Mouse (Mus musculus): ENCODE data around the gene Evpl. TPM values are rescaled to one million over a fixed set of nuclear protein-coding genes. Genes with fewer than 3 reads are reported as not detected.

Gene Evpl
- polyA plus RNA-seq, 1 experiment = 0.07 TPM

DNA sequence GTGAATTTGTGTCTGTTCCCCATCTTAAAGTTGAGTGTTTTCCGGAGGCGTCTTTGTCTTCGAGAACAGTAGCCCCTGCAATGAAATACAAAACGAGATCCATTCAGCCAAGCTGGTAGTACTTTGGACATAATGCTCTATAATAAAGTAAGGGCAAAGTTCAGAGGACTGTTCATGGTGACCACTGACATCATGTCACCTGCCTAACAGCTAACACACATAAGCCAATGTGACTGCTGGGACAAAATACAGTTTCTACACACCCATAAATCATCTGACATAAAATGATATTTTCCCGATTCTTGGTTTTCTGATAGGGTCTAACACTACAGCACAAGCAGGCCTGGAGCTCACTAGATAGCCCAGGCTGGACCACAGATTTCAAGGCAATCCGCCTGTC lies 30.4 kb upstream of the Evpl start:
- 97% methylated on average over 6 of the region's 6 CpGs for whole genome bisulfite sequencing
- TF ChIP-seq POLR2A (IDR thresholded peaks at IDR 0.05; ENCODE audit: low read depth, low read length) (no peak), CTCF (IDR thresholded peaks at IDR 0.05; ENCODE audit: extremely low read depth, insufficient read depth, insufficient read length, insufficient replicate concordance) (no peak)
- Histone ChIP-seq H3K27ac (ENCODE audit: insufficient read depth, low read length) (no peak overlapping the region), H3K27me3 (ENCODE audit: control insufficient read depth, insufficient read depth, low read length) (no peaks in the 10 kb centered on the region), H3K4me3 (ENCODE audit: extremely low read depth, insufficient read depth, insufficient read length) (no peak overlapping the region), H3K4me1 (ENCODE audit: control insufficient read depth, insufficient read depth, insufficient read length) (peaks cover 3% of the 10 kb centered on the region; the same call in 1 of the 2 replicates), H3K36me3 (ENCODE audit: control insufficient read depth, insufficient read depth, low read length) (peaks cover 36% of the 10 kb centered on the region)
- no peak for DNase-seq (ENCODE audit: low read depth in 1 of 2, low spot score in 2 of 2)

GRCm38 (mm10) chr11:116267637-116268036 lies 29.8 kb upstream of the Evpl start:
- Histone ChIP-seq H3K27me3 (ENCODE audit: control insufficient read depth, insufficient read depth, low read length) (no peaks in the 10 kb centered on the region), H3K4me1 (ENCODE audit: control insufficient read depth, insufficient read depth, insufficient read length) (no peaks in the 10 kb centered on the region; the same call in 1 of the 2 replicates), H3K4me3 (ENCODE audit: extremely low read depth, insufficient read depth, insufficient read length) (no peak overlapping the region), H3K27ac (ENCODE audit: insufficient read depth, low read length) (no peak overlapping the region), H3K36me3 (ENCODE audit: control insufficient read depth, insufficient read depth, low read length) (peaks cover 42% of the 10 kb centered on the region)
- no peak for DNase-seq (ENCODE audit: low read depth in 1 of 2, low spot score in 2 of 2)
- 90% methylated on average over 8 of the region's 8 CpGs for WGBS
- TF ChIP-seq CTCF (IDR thresholded peaks at IDR 0.05; ENCODE audit: extremely low read depth, insufficient read depth, insufficient read length, insufficient replicate concordance) (no peak), POLR2A (IDR thresholded peaks at IDR 0.05; ENCODE audit: low read depth, low read length) (no peak)

- no peak for DNase-seq (ENCODE audit: low read depth in 1 of 2, low spot score in 2 of 2)
- WGBS = 56% methylated on average over 4 of the region's 4 CpGs
- Histone ChIP-seq H3K27ac (ENCODE audit: insufficient read depth, low read length) (no peak overlapping the region), H3K27me3 (ENCODE audit: control insufficient read depth, insufficient read depth, low read length) (no peaks in the 10 kb centered on the region), H3K36me3 (ENCODE audit: control insufficient read depth, insufficient read depth, low read length) (peaks cover 48% of the 10 kb centered on the region), H3K4me1 (ENCODE audit: control insufficient read depth, insufficient read depth, insufficient read length) (no peaks in the 10 kb centered on the region; the same call in 1 of the 2 replicates), H3K4me3 (ENCODE audit: extremely low read depth, insufficient read depth, insufficient read length) (no peak overlapping the region)
- TF ChIP-seq CTCF (IDR thresholded peaks at IDR 0.05; ENCODE audit: extremely low read depth, insufficient read depth, insufficient read length, insufficient replicate concordance) (no peak), POLR2A (IDR thresholded peaks at IDR 0.05; ENCODE audit: low read depth, low read length) (no peak)
Measured at GRCm38 (mm10) chr11:116265850-116266249, 28.0 kb upstream of the Evpl start.

GRCm38 (mm10) chr11:116265352-116265751 lies 27.5 kb upstream of the Evpl start:
- Histone ChIP-seq H3K27me3 (ENCODE audit: control insufficient read depth, insufficient read depth, low read length) (no peaks in the 10 kb centered on the region), H3K27ac (ENCODE audit: insufficient read depth, low read length) (no peak overlapping the region), H3K4me3 (ENCODE audit: extremely low read depth, insufficient read depth, insufficient read length) (no peak overlapping the region), H3K4me1 (ENCODE audit: control insufficient read depth, insufficient read depth, insufficient read length) (no peaks in the 10 kb centered on the region; the same call in 1 of the 2 replicates), H3K36me3 (ENCODE audit: control insufficient read depth, insufficient read depth, low read length) (peaks cover 53% of the 10 kb centered on the region)
- WGBS = 18% methylated on average over 11 of the region's 11 CpGs
- TF ChIP-seq CTCF (IDR thresholded peaks at IDR 0.05; ENCODE audit: extremely low read depth, insufficient read depth, insufficient read length, insufficient replicate concordance) = no peak
- TF ChIP-seq POLR2A (IDR thresholded peaks at IDR 0.05; ENCODE audit: low read depth, low read length) = no peak
- DNase-seq (ENCODE audit: low read depth in 1 of 2, low spot score in 2 of 2) = no peak

DNA sequence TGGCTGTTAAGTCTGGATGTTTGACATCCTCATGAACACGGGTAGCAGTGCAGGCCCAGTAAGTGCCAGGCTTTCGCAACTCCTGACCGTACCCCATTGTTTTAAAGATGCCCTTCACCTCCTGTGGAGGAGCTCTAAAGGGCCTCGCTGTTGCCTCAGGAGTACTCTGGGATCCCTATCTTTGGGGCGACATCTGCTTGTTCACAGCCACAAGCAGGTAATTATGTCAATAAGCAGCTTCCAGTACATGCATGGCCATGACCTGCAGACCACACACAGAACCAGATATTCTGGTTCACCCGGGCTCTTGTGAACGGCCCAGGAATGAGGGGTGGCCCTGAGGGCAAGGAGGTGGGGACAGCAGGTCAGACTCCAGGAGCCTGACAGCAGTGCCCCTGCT lies 22.4 kb upstream of the Evpl start:
- Histone ChIP-seq H3K27me3 (ENCODE audit: control insufficient read depth, insufficient read depth, low read length) (no peaks in the 10 kb centered on the region), H3K4me1 (ENCODE audit: control insufficient read depth, insufficient read depth, insufficient read length) (no peaks in the 10 kb centered on the region), H3K4me3 (ENCODE audit: extremely low read depth, insufficient read depth, insufficient read length) (no peak overlapping the region), H3K36me3 (ENCODE audit: control insufficient read depth, insufficient read depth, low read length) (peaks cover 45% of the 10 kb centered on the region), H3K27ac (ENCODE audit: insufficient read depth, low read length) (no peak overlapping the region)
- DNase-seq (ENCODE audit: low read depth in 1 of 2, low spot score in 2 of 2) = no peak
- WGBS = 80% methylated on average over 7 of the region's 7 CpGs
- TF ChIP-seq POLR2A (IDR thresholded peaks at IDR 0.05; ENCODE audit: low read depth, low read length) (no peak), CTCF (IDR thresholded peaks at IDR 0.05; ENCODE audit: extremely low read depth, insufficient read depth, insufficient read length, insufficient replicate concordance) (no peak)

DNA sequence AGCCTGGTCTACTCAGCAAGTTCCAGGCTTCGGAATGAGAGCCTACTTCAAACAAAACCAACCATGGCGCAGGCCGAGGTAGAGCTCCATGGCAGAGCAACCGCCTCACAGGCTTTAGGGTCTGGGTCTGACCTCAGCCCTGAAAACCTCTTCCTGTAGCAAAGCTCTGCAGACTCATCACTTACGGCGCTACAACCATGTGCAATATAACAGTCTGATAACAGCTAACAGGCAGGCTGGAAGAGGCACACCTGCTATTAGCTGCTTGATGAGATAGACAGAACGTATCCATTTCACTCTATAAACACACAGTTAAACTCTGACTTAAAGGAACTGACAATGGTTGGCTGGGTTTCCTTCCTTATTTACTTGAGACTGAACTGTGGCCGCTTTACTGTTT lies 21.6 kb upstream of the Evpl start:
- Histone ChIP-seq H3K27me3 (ENCODE audit: control insufficient read depth, insufficient read depth, low read length) (no peaks in the 10 kb centered on the region), H3K4me1 (ENCODE audit: control insufficient read depth, insufficient read depth, insufficient read length) (no peaks in the 10 kb centered on the region), H3K27ac (ENCODE audit: insufficient read depth, low read length) (no peak overlapping the region), H3K4me3 (ENCODE audit: extremely low read depth, insufficient read depth, insufficient read length) (no peak overlapping the region), H3K36me3 (ENCODE audit: control insufficient read depth, insufficient read depth, low read length) (peaks cover 43% of the 10 kb centered on the region)
- DNase-seq (ENCODE audit: low read depth in 1 of 2, low spot score in 2 of 2) = no peak
- no peak for TF ChIP-seq POLR2A (IDR thresholded peaks at IDR 0.05; ENCODE audit: low read depth, low read length)
- no peak for TF ChIP-seq CTCF (IDR thresholded peaks at IDR 0.05; ENCODE audit: extremely low read depth, insufficient read depth, insufficient read length, insufficient replicate concordance)
- 34% methylated on average over 8 of the region's 8 CpGs for WGBS

GRCm38 (mm10) chr11:116255982-116256675 lies 18.3 kb upstream of the Evpl start:
- no peak for DNase-seq (ENCODE audit: low read depth in 1 of 2, low spot score in 2 of 2)
- TF ChIP-seq POLR2A (IDR thresholded peaks at IDR 0.05; ENCODE audit: low read depth, low read length) = no peak
- TF ChIP-seq CTCF (IDR thresholded peaks at IDR 0.05; ENCODE audit: extremely low read depth, insufficient read depth, insufficient read length, insufficient replicate concordance) = no peak
- Histone ChIP-seq H3K36me3 (ENCODE audit: control insufficient read depth, insufficient read depth, low read length) (peaks cover 34% of the 10 kb centered on the region), H3K4me1 (ENCODE audit: control insufficient read depth, insufficient read depth, insufficient read length) (no peaks in the 10 kb centered on the region), H3K27ac (ENCODE audit: insufficient read depth, low read length) (no peak overlapping the region), H3K4me3 (ENCODE audit: extremely low read depth, insufficient read depth, insufficient read length) (no peak overlapping the region), H3K27me3 (ENCODE audit: control insufficient read depth, insufficient read depth, low read length) (no peaks in the 10 kb centered on the region)
- 63% methylated on average over 9 of the region's 9 CpGs for WGBS
